Mouse (Mus musculus) left cerebral cortex, postnatal 4 days (tissue): ENCODE data around the gene Eid2. TPM values are rescaled to one million over a fixed set of nuclear protein-coding genes. Genes with fewer than 3 reads are reported as not detected.
"Not testable (repeated sequence)": the region's sequence is repeated elsewhere in the genome, so short reads cannot be mapped to it uniquely, and the experiment has no call there.

Source experiments
- DNase-seq: peaks from one replicate; pipeline ENCODE4 v3.0.0-alpha.2; 2022
- intact Hi-C: fragments of 180-260 bp; cut with DNase I; formaldehyde crosslinking; loops from one replicate; pipeline ENCODE4 v1.15.1; 2025
- total RNA-seq, 2 experiments: library from RNA; stranded (reverse); gene quantifications; 2 replicates each; pipeline ENCODE4 v1.2.3; 2021

The Eid2 gene
- 10 to 100 TPM; 73.3 to 78.0 TPM for total RNA-seq

DNA sequence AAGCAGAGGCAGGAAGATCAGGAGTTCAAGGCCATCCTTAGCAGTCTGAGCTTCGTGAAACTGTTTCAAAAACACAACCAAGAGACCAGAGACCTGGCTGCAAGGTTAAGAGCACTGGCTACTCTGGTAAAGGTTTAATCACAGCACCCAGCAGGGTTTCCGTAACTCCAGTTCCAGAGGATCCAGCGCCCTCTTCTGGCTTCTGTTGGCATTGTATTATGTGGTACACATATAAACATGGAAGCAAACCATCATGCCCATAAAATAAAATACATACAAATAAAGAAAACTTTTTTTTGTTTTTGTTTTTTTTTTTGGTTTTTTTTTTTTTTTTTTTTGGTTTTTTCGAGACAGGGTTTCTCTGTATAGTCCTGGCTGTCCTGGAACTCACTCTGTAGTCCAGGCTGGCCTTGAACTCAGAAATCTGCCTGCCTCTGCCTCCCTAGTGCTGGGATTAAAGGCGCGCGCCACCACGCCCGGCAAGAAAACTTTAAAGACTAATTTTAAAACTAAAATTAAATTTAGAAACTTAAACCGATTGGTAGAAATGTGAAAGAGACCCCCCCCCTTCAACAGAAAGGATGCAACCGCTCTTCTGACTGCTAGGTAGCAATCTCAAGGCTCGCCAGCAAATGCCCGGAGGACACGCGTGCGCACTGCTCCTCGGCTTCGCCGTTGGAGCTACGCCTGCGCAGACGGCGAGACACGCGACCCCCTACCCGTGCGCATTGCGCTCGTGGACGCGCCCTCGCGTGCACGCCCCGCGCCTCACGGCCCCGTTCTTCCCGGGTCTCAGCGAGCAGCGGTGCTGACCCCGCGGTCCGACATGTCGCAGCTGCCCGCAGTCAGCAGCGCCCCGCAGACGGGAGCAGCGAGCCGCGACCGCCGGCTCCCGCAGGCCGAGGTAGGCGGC lies at the start of gene Eid2:
Eid2 (plus strand) TSS at position 753 of the 913 bp plus-strand sequence.
- peak; percentile 95 for DNase-seq
- intact Hi-C loops, result no loop called here

GRCm38 (mm10) chr7:28218951-28219740 lies 48.5 kb upstream of the Eid2 start:
- DNase-seq, result peak; percentile 86
- intact Hi-C loops, result not testable (repeated sequence)

GRCm38 (mm10) chr7:28226836-28227235 lies 40.8 kb upstream of the Eid2 start:
- not testable (repeated sequence) for DNase-seq

DNA sequence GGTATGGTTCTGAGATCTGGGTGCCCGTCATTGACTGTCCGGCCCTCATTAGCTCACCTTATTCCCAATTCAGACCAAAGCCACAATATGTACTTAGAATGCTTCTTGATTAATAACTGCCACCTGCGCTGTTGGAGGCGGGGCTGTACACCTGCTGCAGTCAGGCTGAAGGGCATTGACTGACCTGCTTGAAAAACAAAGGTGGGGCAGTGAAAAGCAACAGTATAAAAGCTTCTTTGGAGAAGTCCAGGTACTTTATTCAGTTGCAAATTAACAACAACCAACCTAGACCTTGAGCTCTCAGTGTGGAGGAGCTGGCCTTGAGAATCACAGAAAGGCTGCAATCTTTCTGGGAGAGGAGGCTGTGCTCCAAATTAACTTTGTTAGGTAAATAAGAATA lies 40.3 kb upstream of the Eid2 start:
- intact Hi-C loops, DNase-seq: not testable (repeated sequence)

More at GRCm38 (mm10) chr7:28226836-28227235, 40.8 kb upstream of the Eid2 start:
- intact Hi-C loops, result not testable (repeated sequence)

DNA sequence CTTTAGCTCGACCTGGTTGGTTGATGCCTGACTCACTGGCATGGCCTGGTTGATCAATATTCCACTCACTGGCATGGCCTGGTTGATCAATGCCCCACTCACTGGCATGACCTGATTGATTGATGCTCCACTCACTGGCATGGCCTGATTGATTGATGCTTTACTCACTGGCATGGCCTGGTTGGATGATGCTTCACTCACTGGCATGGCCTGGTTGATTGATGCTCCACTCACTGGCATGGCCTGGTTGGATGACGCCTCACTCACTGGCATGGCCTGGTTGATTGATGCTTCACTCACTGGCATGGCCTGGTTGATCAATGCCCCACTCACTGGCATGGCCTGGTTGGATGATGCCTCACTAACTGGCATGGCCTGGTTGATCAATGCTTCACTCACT lies 23.7 kb upstream of the Eid2 start:
- DNase-seq, intact Hi-C loops: not testable (repeated sequence)

- intact Hi-C loops, result no loop called here
- DNase-seq, result no peak
Measured at GRCm38 (mm10) chr7:28248957-28249356, 18.7 kb upstream of the Eid2 start.

DNA sequence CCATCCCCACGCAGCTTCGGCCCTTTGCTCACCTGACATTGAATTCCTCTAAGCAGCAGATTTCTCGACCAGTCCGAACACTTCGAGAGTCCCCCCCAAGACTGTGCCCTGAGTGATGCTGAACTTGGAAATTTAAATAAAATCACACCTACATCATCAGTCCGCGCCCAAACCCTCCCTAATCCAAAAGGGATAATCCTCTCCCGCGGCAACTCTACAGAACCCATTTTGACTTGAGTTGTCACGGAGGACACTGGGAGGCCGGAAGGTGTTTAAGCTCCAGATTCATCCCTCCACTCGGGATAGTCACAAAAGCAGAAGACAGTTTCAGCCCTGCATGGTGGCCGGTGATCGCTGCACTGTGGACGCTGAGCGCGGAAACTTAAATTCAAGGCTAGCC lies 15.7 kb upstream of the Eid2 start:
- DNase-seq, result no peak
- intact Hi-C loops, result no loop called here

DNA sequence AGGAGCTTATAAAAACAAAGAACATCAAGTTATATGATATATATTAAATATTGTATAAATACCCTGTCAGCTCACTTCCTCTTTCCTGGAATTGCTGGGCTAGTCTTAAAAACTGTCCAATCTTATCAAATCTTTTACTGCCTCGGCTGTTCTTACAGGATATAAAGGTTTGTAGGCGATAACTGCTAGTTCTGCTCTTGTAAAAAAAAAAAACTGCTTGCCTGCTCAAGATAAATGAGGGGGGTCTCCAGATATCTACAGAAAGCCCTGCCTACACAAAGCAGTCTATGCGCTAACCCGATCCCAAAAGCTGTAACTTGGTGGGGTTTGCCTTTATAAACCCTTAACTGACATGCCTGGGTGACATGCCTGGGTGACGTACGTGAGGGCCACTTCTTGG lies 13.1 kb upstream of the Eid2 start:
- intact Hi-C loops, result no loop called here
- no peak for DNase-seq

- DNase-seq, result no peak
- intact Hi-C loops, result no loop called here
Measured at GRCm38 (mm10) chr7:28255476-28255875, 12.2 kb upstream of the Eid2 start.

GRCm38 (mm10) chr7:28262861-28263260 lies 4.8 kb upstream of the Eid2 start:
- intact Hi-C loops, result no loop called here

GRCm38 (mm10) chr7:28263786-28264185 lies 3.9 kb upstream of the Eid2 start:
- intact Hi-C loops, result no loop called here
- peak; percentile 46 for DNase-seq

More at GRCm38 (mm10) chr7:28262861-28263260, 4.8 kb upstream of the Eid2 start:
- DNase-seq, result no peak

GRCm38 (mm10) chr7:28265391-28265790 lies 2.3 kb upstream of the Eid2 start:
- no peak for DNase-seq
- intact Hi-C loops, result no loop called here

GRCm38 (mm10) chr7:28268042-28268531 lies 406 bp downstream of the Eid2 start:
- DNase-seq, result peak; percentile 59
- intact Hi-C loops, result no loop called here

- DNase-seq, result no peak
- intact Hi-C loops, result no loop called here
Measured at GRCm38 (mm10) chr7:28268576-28268975, 895 bp downstream of the Eid2 start.

DNA sequence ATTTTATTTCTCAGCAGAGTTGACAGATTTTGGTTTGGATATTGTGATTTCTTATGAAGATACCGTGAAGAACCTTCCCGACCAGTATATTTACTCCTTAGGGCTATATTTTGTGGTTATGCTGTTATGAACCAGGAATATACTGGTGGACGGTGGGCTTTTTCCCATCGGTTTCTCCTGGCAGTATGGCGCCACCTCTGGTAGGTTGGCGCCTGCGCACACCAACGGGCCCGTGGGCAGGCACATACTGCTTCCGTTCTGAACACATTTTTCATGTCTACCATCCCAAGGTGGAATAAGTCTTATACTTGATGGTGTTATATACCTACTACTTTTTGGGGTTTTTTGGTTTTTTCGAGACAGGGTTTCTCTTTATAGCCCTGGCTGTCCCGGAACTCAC lies 1.7 kb downstream of the Eid2 start:
- intact Hi-C loops, result no loop called here
- peak; percentile 18 for DNase-seq

- intact Hi-C loops, result no loop called here
- DNase-seq, result no peak
Measured at GRCm38 (mm10) chr7:28271761-28272160, 4.1 kb downstream of the Eid2 start.

DNA sequence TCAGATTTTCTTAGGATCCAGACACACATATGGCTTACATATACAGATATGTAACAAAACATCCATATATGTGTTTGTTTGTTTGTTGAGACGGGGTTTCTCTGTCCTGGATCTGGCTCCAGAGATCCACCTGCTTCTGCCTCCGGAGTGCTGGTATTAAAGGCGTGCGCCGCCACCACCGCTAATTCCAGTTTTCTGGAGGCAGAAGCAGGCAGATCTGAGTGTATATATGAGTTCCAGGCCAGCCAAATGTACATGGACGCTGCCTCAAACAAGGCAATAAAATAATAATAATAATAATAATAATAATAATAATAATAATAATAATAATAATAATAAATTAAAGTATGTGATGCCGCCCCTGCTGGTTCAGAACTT lies 9.5 kb downstream of the Eid2 start:
- DNase-seq, result no peak
- intact Hi-C loops, result no loop called here

- DNase-seq, result peak; percentile 97
- intact Hi-C loops, result no loop called here
Measured at GRCm38 (mm10) chr7:28277615-28278278, 10.1 kb downstream of the Eid2 start, which contains the start of gene Eid2b. Gene Eid2b, plus strand, starts transcription at chr7:28277739.

- intact Hi-C loops, result no loop called here
- DNase-seq, result no peak
Measured at GRCm38 (mm10) chr7:28278279-28278652, 10.6 kb downstream of the Eid2 start.

- intact Hi-C loops, result no loop called here
- no peak for DNase-seq
Measured at GRCm38 (mm10) chr7:28280630-28281029, 12.9 kb downstream of the Eid2 start.

- intact Hi-C loops, result no loop called here
- peak; percentile 57 for DNase-seq
Measured at GRCm38 (mm10) chr7:28290165-28290564, 22.5 kb downstream of the Eid2 start.
